Mouse (Mus musculus): ENCODE measurements at regions not wholly inside any gene's neighbourhood (a gene's known extent, or its start where the extent isn't known, plus 50 kb on each side); places are given as distances from the start of the nearest gene placed in this dataset.

GRCm38 (mm10) chr12:43983548-43983947 lies 226.6 kb downstream of the Dnajb9 start:
- H3K4me3 ChIP-seq (ENCODE audit: insufficient read depth, low read length), result no peak overlapping the region
- no peak overlapping the region for H3K27ac ChIP-seq (ENCODE audit: insufficient read depth, low read length)
- H3K4me1 ChIP-seq (ENCODE audit: control insufficient read depth, insufficient read depth, low read length), result no peaks in the 10 kb centered on the region; the same call in 1 of the 2 replicates
- TF ChIP-seq POLR2A (IDR thresholded peaks at IDR 0.05; ENCODE audit: extremely low read depth, insufficient read depth, low read length), result no peak
- no peak for TF ChIP-seq CTCF (IDR thresholded peaks at IDR 0.05; ENCODE audit: extremely low read depth, insufficient read depth, low read length)

GRCm38 (mm10) chr12:43963973-43964372 lies 246.2 kb downstream of the Dnajb9 start:
- Histone ChIP-seq H3K27ac (ENCODE audit: insufficient read depth, low read length) (no peak overlapping the region), H3K4me1 (ENCODE audit: control insufficient read depth, insufficient read depth, low read length) (no peaks in the 10 kb centered on the region), H3K4me3 (ENCODE audit: insufficient read depth, low read length) (no peak overlapping the region)
- no peak for TF ChIP-seq POLR2A (IDR thresholded peaks at IDR 0.05; ENCODE audit: extremely low read depth, insufficient read depth, low read length)
- no peak for TF ChIP-seq CTCF (IDR thresholded peaks at IDR 0.05; ENCODE audit: extremely low read depth, insufficient read depth, low read length)

GRCm38 (mm10) chr12:43962551-43963120 lies 247.5 kb downstream of the Dnajb9 start:
- Histone ChIP-seq H3K27ac (ENCODE audit: insufficient read depth, low read length) (no peak overlapping the region), H3K4me1 (ENCODE audit: control insufficient read depth, insufficient read depth, low read length) (no peaks in the 10 kb centered on the region), H3K4me3 (ENCODE audit: insufficient read depth, low read length) (no peak overlapping the region)
- no peak for TF ChIP-seq CTCF (IDR thresholded peaks at IDR 0.05; ENCODE audit: extremely low read depth, insufficient read depth, low read length)
- TF ChIP-seq POLR2A (IDR thresholded peaks at IDR 0.05; ENCODE audit: extremely low read depth, insufficient read depth, low read length), result no peak

GRCm38 (mm10) chr12:43924228-43924627 lies 285.9 kb downstream of the Dnajb9 start:
- H3K4me1 ChIP-seq (ENCODE audit: control insufficient read depth, insufficient read depth, low read length), result no peaks in the 10 kb centered on the region; the same call in 1 of the 2 replicates
- no peak overlapping the region for H3K4me3 ChIP-seq (ENCODE audit: insufficient read depth, low read length)
- H3K27ac ChIP-seq (ENCODE audit: insufficient read depth, low read length), result no peak overlapping the region
- TF ChIP-seq POLR2A (IDR thresholded peaks at IDR 0.05; ENCODE audit: extremely low read depth, insufficient read depth, low read length) (no peak), CTCF (IDR thresholded peaks at IDR 0.05; ENCODE audit: extremely low read depth, insufficient read depth, low read length) (no peak)

- Histone ChIP-seq H3K27ac (ENCODE audit: insufficient read depth, low read length) (no peak overlapping the region), H3K4me3 (ENCODE audit: insufficient read depth, low read length) (no peak overlapping the region), H3K4me1 (ENCODE audit: control insufficient read depth, insufficient read depth, low read length) (no peaks in the 10 kb centered on the region; the same call in 1 of the 2 replicates)
- TF ChIP-seq POLR2A (IDR thresholded peaks at IDR 0.05; ENCODE audit: extremely low read depth, insufficient read depth, low read length) (no peak), CTCF (IDR thresholded peaks at IDR 0.05; ENCODE audit: extremely low read depth, insufficient read depth, low read length) (no peak)
Observed at GRCm38 (mm10) chr12:43920396-43920795, 289.7 kb downstream of the Dnajb9 start.

GRCm38 (mm10) chr12:43919114-43919513 lies 291.0 kb downstream of the Dnajb9 start:
- Histone ChIP-seq H3K27ac (ENCODE audit: insufficient read depth, low read length) (no peak overlapping the region), H3K4me3 (ENCODE audit: insufficient read depth, low read length) (no peak overlapping the region), H3K4me1 (ENCODE audit: control insufficient read depth, insufficient read depth, low read length) (no peaks in the 10 kb centered on the region; the same call in 1 of the 2 replicates)
- no peak for TF ChIP-seq POLR2A (IDR thresholded peaks at IDR 0.05; ENCODE audit: extremely low read depth, insufficient read depth, low read length)
- no peak for TF ChIP-seq CTCF (IDR thresholded peaks at IDR 0.05; ENCODE audit: extremely low read depth, insufficient read depth, low read length)

GRCm38 (mm10) chr12:43916779-43917178 lies 293.3 kb downstream of the Dnajb9 start:
- H3K4me3 ChIP-seq (ENCODE audit: insufficient read depth, low read length), result no peak overlapping the region
- TF ChIP-seq POLR2A (IDR thresholded peaks at IDR 0.05; ENCODE audit: extremely low read depth, insufficient read depth, low read length), result no peak
- TF ChIP-seq CTCF (IDR thresholded peaks at IDR 0.05; ENCODE audit: extremely low read depth, insufficient read depth, low read length), result no peak

GRCm38 (mm10) chr12:43899273-43899672 lies 310.9 kb downstream of the Dnajb9 start:
- no peak overlapping the region for H3K27ac ChIP-seq (ENCODE audit: insufficient read depth, low read length)
- no peak overlapping the region for H3K4me3 ChIP-seq (ENCODE audit: insufficient read depth, low read length)
- no peak for TF ChIP-seq POLR2A (IDR thresholded peaks at IDR 0.05; ENCODE audit: extremely low read depth, insufficient read depth, low read length)
- H3K4me1 ChIP-seq (ENCODE audit: control insufficient read depth, insufficient read depth, low read length), result no peaks in the 10 kb centered on the region

More at GRCm38 (mm10) chr12:43916779-43917178, 293.3 kb downstream of the Dnajb9 start:
- H3K4me1 ChIP-seq (ENCODE audit: control insufficient read depth, insufficient read depth, low read length), result no peaks in the 10 kb centered on the region; the same call in 1 of the 2 replicates
- no peak overlapping the region for H3K27ac ChIP-seq (ENCODE audit: insufficient read depth, low read length)

- TF ChIP-seq POLR2A (IDR thresholded peaks at IDR 0.05; ENCODE audit: extremely low read depth, insufficient read depth, low read length) (no peak), CTCF (IDR thresholded peaks at IDR 0.05; ENCODE audit: extremely low read depth, insufficient read depth, low read length) (no peak)
- H3K27ac ChIP-seq (ENCODE audit: insufficient read depth, low read length), result no peak overlapping the region
- H3K4me3 ChIP-seq (ENCODE audit: insufficient read depth, low read length), result no peak overlapping the region
- no peaks in the 10 kb centered on the region for H3K4me1 ChIP-seq (ENCODE audit: control insufficient read depth, insufficient read depth, low read length)
Observed at GRCm38 (mm10) chr12:43885596-43885995, 324.5 kb downstream of the Dnajb9 start.

- Histone ChIP-seq H3K4me3 (ENCODE audit: insufficient read depth, low read length) (no peak overlapping the region), H3K27ac (ENCODE audit: insufficient read depth, low read length) (no peak overlapping the region), H3K4me1 (ENCODE audit: control insufficient read depth, insufficient read depth, low read length) (no peaks in the 10 kb centered on the region)
- TF ChIP-seq POLR2A (IDR thresholded peaks at IDR 0.05; ENCODE audit: extremely low read depth, insufficient read depth, low read length), result no peak
- TF ChIP-seq CTCF (IDR thresholded peaks at IDR 0.05; ENCODE audit: extremely low read depth, insufficient read depth, low read length), result no peak
Observed at GRCm38 (mm10) chr12:43860479-43860878, 349.6 kb downstream of the Dnajb9 start.

All from cortical plate, adult 2 months (tissue).